8 mouse cellular contexts compared by ENCODE assay signal in the genomic region with DNA sequence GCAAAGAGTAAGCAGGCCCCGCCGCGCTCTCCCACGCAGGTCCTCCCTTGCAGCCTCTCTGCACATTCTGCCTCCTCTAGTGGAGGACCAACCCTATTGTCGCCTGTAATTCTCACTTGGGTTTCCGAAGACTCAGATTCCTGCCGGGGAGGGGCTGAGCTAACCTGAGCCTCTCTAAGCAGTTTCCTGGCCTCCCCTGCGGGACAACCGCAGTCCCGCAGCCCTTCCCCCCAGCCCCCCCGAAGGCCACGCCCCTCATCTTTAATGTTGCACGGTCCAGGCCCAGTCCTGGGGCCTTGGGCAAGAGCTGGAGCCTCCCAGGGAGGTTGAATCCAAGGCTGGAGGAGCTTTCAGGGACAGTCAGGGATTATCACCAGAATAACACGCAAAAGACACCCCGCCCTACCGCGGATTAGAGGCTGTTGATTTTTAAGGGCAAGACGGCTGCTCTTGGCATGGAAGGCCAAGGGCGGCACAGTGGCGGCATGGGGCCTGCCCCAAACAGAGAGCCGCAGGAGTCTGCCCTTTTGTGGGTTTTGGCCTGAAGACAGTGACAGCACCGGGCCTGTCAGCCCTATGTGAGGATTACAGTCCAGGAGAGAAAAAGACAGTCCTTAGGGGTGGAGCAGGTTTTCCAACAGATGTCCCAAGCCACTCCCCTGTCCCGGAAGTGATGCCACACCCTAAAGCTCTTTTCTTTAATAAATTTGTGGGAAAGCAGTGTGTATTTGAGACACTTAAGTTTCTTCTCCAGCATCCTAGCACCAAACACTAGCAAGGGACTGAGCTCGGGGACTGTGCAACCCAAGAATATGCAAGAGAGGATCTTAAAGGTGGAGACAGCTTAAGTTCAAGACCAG.
DNase-seq lines count a peak whose midpoint lies in the region; ATAC-seq lines count a peak whose summit lies in the region.

No protein-coding gene starts in this region.

- 0 out of 2 replicates have a peak overlapping the region, but pooled peaks have one; percentile 13 for H3K9ac ChIP-seq in lung, embryonic 15.5 days

- ATAC-seq in hematopoietic stem cell, adult 5-6 weeks (replicated peaks in 1 of 2; ENCODE audit: insufficient read depth in 1 of 2, low FRiP score in 2 of 2, low TSS enrichment in 1 of 2, low read depth in 1 of 2, poor library complexity in 2 of 2, severe bottlenecking in 2 of 2) = peak; percentile 46 to 49; a peak in 3 of 4 replicates
- no peak for ATAC-seq in lung, embryonic 15.5 days (ENCODE audit: borderline replicate concordance, extremely low read depth, low FRiP score, low TSS enrichment)

- peaks cover 34% of the 10 kb centered on the region for H3K27me3 ChIP-seq in erythroblast, embryonic 14.5 days (ENCODE audit: control insufficient read depth)
- no peaks in the 10 kb centered on the region for H3K27me3 ChIP-seq in lung, embryonic 15.5 days

- H3K4me2 ChIP-seq in lung, embryonic 15.5 days = peak overlapping the region; percentile 42

- peak overlapping the region; percentile 47 for H3K4me3 ChIP-seq in erythroblast, embryonic 14.5 days (replicated peaks)
- no peak overlapping the region for H3K4me3 ChIP-seq in lung, embryonic 15.5 days

- 30% methylated on average over 24 of the region's 24 CpGs for WGBS in lung, embryonic 15.5 days

- H3K27ac ChIP-seq in lung, embryonic 15.5 days = peak overlapping the region; percentile 27; the same call in 1 of the 2 replicates

- peaks cover 93% of the 10 kb centered on the region for H3K4me1 ChIP-seq in erythroblast, embryonic 14.5 days (ENCODE audit: control insufficient read depth)
- H3K4me1 ChIP-seq in lung, embryonic 15.5 days = peaks cover 39% of the 10 kb centered on the region

- no peaks in the 10 kb centered on the region for H3K36me3 ChIP-seq in erythroblast, embryonic 14.5 days (ENCODE audit: control insufficient read depth)
- H3K36me3 ChIP-seq in lung, embryonic 15.5 days = no peaks in the 10 kb centered on the region

- H3K9me3 ChIP-seq in erythroblast, embryonic 14.5 days (ENCODE audit: control insufficient read depth, low read length) = no peaks in the 10 kb centered on the region
- H3K9me3 ChIP-seq in lung, embryonic 15.5 days = no peaks in the 10 kb centered on the region

- DNase-seq in lung, adult 18-20 months = peak; percentile 46 to 56
- DNase-seq in lung, postnatal 25 days (ENCODE audit: low spot score) = no peak
- peak; percentile 30 for DNase-seq in retina, postnatal 7 days (ENCODE audit: low read depth, low spot score)
- DNase-seq in layer of hippocampus, postnatal 36 days = no peak
- no peak for DNase-seq in right cerebral cortex, postnatal 36 days (ENCODE audit: low spot score in 2 of 2)

Comparison
In these comparisons a context has a peak if more than half of its experiments do, and no peak if none do; other contexts are left out.
1. DNase-seq: peak in lung, adult 18-20 months (2 of 2) and retina, postnatal 7 days (single experiment); none in lung, postnatal 25 days (single experiment), layer of hippocampus, postnatal 36 days (0 of 2) and right cerebral cortex, postnatal 36 days (0 of 2).